Mouse (Mus musculus): ENCODE data around the gene Gucy2f. TPM values are rescaled to one million over a fixed set of nuclear protein-coding genes. Genes with fewer than 3 reads are reported as not detected.

Gene Gucy2f
- polyA plus RNA-seq, 1 experiment from 2014 or later = 0.17 TPM

GRCm38 (mm10) chrX:142096904-142097303, 99.8 kb downstream of the Gucy2f start:
- Histone ChIP-seq H3K27ac (replicated peaks; ENCODE audit: low read depth, low read length) (no peak overlapping the region), H3K9ac (ENCODE audit: low read depth, low read length) (no peak overlapping the region), H3K4me1 (ENCODE audit: control insufficient read depth, insufficient read depth, low read length) (no peaks in the 10 kb centered on the region), H3K36me3 (ENCODE audit: control insufficient read depth, insufficient read depth, low read length) (no peaks in the 10 kb centered on the region), H3K9me3 (ENCODE audit: control insufficient read depth, low read length) (no peaks in the 10 kb centered on the region), H3K27me3 (replicated peaks; ENCODE audit: control insufficient read depth, insufficient read depth, low read length) (peaks cover 20% of the 10 kb centered on the region), H3K4me3 (ENCODE audit: low read depth, low read length) (no peak overlapping the region), H3K4me2 (ENCODE audit: low read depth, low read length) (no peak overlapping the region)
- DNase-seq (ENCODE audit: low spot score) = peak; percentile 51
- no peak for ATAC-seq (ENCODE audit: low read depth)
- 52% methylated on average over 3 of the region's 3 CpGs for WGBS

DNA sequence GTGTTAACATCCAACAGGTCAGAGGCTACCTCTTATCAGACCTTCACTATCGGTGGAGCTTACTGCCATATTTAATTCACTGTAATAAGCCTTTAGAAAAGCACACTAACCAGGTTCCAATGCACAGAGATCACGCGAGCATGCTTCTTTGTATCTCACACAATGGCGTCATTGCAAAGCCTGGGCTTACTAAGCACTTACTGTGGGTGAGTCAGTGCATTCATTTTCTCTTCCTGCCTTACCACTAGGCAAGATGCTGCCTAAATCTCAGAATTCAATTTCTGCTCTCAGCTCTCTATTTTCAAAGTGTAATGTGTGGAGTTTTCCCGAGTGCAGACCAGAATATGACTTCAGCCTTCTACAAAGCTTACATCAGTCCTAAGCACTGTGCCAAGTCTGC, 101.2 kb downstream of the Gucy2f start:
- Histone ChIP-seq H3K4me1 (ENCODE audit: control insufficient read depth, insufficient read depth, low read length) (no peaks in the 10 kb centered on the region), H3K4me2 (ENCODE audit: low read depth, low read length) (no peak overlapping the region), H3K9me3 (ENCODE audit: control insufficient read depth, low read length) (no peaks in the 10 kb centered on the region), H3K9ac (ENCODE audit: low read depth, low read length) (no peak overlapping the region), H3K27me3 (replicated peaks; ENCODE audit: control insufficient read depth, insufficient read depth, low read length) (peaks cover 20% of the 10 kb centered on the region), H3K4me3 (ENCODE audit: low read depth, low read length) (no peak overlapping the region), H3K36me3 (ENCODE audit: control insufficient read depth, insufficient read depth, low read length) (no peaks in the 10 kb centered on the region), H3K27ac (replicated peaks; ENCODE audit: low read depth, low read length) (no peak overlapping the region)
- DNase-seq (ENCODE audit: low spot score) (peak; percentile 2), ATAC-seq (ENCODE audit: low read depth) (no peak)
- WGBS = 80% methylated on average over 5 of the region's 5 CpGs

GRCm38 (mm10) chrX:142062585-142062984, 134.1 kb downstream of the Gucy2f start:
- H3K27me3 ChIP-seq (replicated peaks; ENCODE audit: control insufficient read depth, insufficient read depth, low read length) = peaks cover 3% of the 10 kb centered on the region
- H3K27ac ChIP-seq (replicated peaks; ENCODE audit: low read depth, low read length) = no peak overlapping the region
- no peaks in the 10 kb centered on the region for H3K4me1 ChIP-seq (ENCODE audit: control insufficient read depth, insufficient read depth, low read length)
- H3K9ac ChIP-seq (ENCODE audit: low read depth, low read length) = no peak overlapping the region
- WGBS = 71% methylated on average over 3 of the region's 3 CpGs
- ATAC-seq (ENCODE audit: low read depth) (no peak), DNase-seq (ENCODE audit: low spot score) (no peak)
- no peaks in the 10 kb centered on the region for H3K9me3 ChIP-seq (ENCODE audit: control insufficient read depth, low read length)
- H3K36me3 ChIP-seq (ENCODE audit: control insufficient read depth, insufficient read depth, low read length) = no peaks in the 10 kb centered on the region
- no peak overlapping the region for H3K4me3 ChIP-seq (ENCODE audit: low read depth, low read length)
- H3K4me2 ChIP-seq (ENCODE audit: low read depth, low read length) = no peak overlapping the region

Other genes starting within 250 kb of the Gucy2f start
- 15.5 and 18.6 TPM in 2 replicates for gene Nxt2, start 29.8 kb upstream of the Gucy2f start, polyA plus RNA-seq (2014; fragmentation: Nextera tagmentation; extraction: Ambion mirVana)
- gene Kcne1l, start 109.4 kb upstream of the Gucy2f start, polyA plus RNA-seq (2014; fragmentation: Nextera tagmentation; extraction: Ambion mirVana) = 46.8 and 54.3 TPM in 2 replicates
- 16.5 and 18.1 TPM in 2 replicates for gene Acsl4, start 193.6 kb upstream of the Gucy2f start, polyA plus RNA-seq (2014; fragmentation: Nextera tagmentation; extraction: Ambion mirVana)